Mouse (Mus musculus) liver, adult 2 months (tissue): ENCODE measurements around the gene Prpf3. TPM values are rescaled to one million over a fixed set of nuclear protein-coding genes. Genes with fewer than 3 reads are reported as not detected.

Experiments used
- DNase-seq: peaks from one replicate; pipeline ENCODE4 v3.0.0-alpha.2; 2011; ENCODE audit warnings: low read depth, low spot score; ENCODE audit errors: extremely low read depth
- H3K27ac ChIP-seq: fragments of 200-500 bp; replicated peaks from 2 replicates; pipeline ENCODE4 v1.5.1; 2012; ENCODE audit warnings: low read depth, mild to moderate bottlenecking, control low read depth, inconsistent platforms, low read length; ENCODE audit not compliant: insufficient read depth
- H3K27me3 ChIP-seq: fragments of 200-500 bp; 2 replicates; pipeline ENCODE4 v1.6.1; 2012; ENCODE audit warnings: mild to moderate bottlenecking, moderate library complexity, low read length, inconsistent platforms; ENCODE audit not compliant: control insufficient read depth, insufficient read depth
- H3K36me3 ChIP-seq: fragments of 200-500 bp; 2 replicates; pipeline ENCODE4 v1.6.1; 2012; ENCODE audit warnings: low read length, inconsistent platforms; ENCODE audit not compliant: control insufficient read depth, insufficient read depth
- H3K4me1 ChIP-seq: fragments of 200-500 bp; 2 replicates; pipeline ENCODE4 v1.6.1; 2011; ENCODE audit warnings: low read length; ENCODE audit not compliant: control insufficient read depth, insufficient read depth
- H3K4me3 ChIP-seq: fragments of 200-500 bp; 2 replicates; pipeline ENCODE4 v1.5.1; 2011; ENCODE audit warnings: low read depth, mild to moderate bottlenecking, control low read depth, low read length, moderate library complexity; ENCODE audit not compliant: insufficient read depth
- H3K79me2 ChIP-seq: fragments of 200-500 bp; 2 replicates; pipeline ENCODE4 v1.6.1; 2012; ENCODE audit warnings: inconsistent platforms, mild to moderate bottlenecking, low read length, moderate library complexity; ENCODE audit not compliant: control insufficient read depth, insufficient read depth
- H3K9ac ChIP-seq: fragments of 200-500 bp; 2 replicates; pipeline ENCODE4 v1.6.1; 2012; ENCODE audit warnings: low read depth, mild to moderate bottlenecking, control low read depth, inconsistent platforms, low read length
- CTCF ChIP-seq: fragments of 200-500 bp; IDR thresholded peaks from 2 replicates; pipeline ENCODE4 v1.5.1; 2011; ENCODE audit warnings: low read depth, low read length, control low read depth
- POLR2A ChIP-seq: fragments of 200-500 bp; IDR thresholded peaks from 2 replicates; pipeline ENCODE4 v1.6.1; 2011; ENCODE audit warnings: low read length, control low read depth; ENCODE audit not compliant: insufficient read depth; ENCODE audit errors: extremely low read depth
- WGBS: fragments of 180-500 bp; shearing (Covaris S2); methylation state at CpG from one replicate; pipeline ENCODE4 v1.1.7; 2018; 5-methylcytosine and 5-hydroxymethylcytosine counted together
- polyA plus RNA-seq: library from polyadenylated mRNA; depleted of rRNA; stranded (reverse); fragments of >200 nt; gene quantifications from 2 replicates; pipeline ENCODE4 v1.2.3, GENCODE M21; 2012
- total RNA-seq: library from RNA; depleted of rRNA; stranded (reverse); fragments of >200 nt; gene quantifications from 2 replicates; pipeline ENCODE4 v1.2.3, GENCODE M21; 2014

Prpf3 gene
- total and polyA plus RNA-seq, 2 experiments = 7.4 to 7.8 TPM

DNA sequence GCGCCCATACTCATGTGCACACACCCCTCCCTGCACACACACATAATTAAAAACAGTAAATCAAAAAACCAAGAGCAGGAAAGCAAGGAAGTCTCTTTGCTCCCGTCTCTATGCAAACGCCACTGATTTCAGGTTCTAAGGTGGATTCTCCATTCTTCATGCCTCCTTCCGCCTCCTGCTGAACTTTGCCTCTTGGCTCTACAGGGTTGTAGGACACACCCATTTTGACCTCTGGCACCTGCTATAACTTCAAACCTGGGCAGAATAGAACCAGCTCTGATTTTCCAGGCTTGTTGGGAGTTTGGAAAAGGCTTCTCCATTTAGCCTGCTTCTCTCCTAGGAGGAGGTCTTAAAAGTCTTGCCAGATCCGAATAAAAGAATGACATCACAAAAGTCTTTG, 28.7 kb upstream of the Prpf3 start:
- Histone ChIP-seq H3K4me3 (no peak overlapping the region), H3K36me3 (peaks cover 5% of the 10 kb centered on the region; the same call in 1 of the 2 replicates), H3K79me2 (no peaks in the 10 kb centered on the region), H3K9ac (no peak overlapping the region), H3K27me3 (no peaks in the 10 kb centered on the region), H3K27ac (peak overlapping the region; percentile 38), H3K4me1 (peaks cover 13% of the 10 kb centered on the region)
- 49% methylated on average over 5 of the region's 5 CpGs for whole genome bisulfite sequencing
- TF ChIP-seq POLR2A = no peak
- no peak for TF ChIP-seq CTCF
- peak; percentile 86 for DNase-seq

- H3K9ac ChIP-seq = peak overlapping the region; percentile 76
- TF ChIP-seq POLR2A (no peak), CTCF (peak; percentile 64)
- H3K79me2 ChIP-seq = no peaks in the 10 kb centered on the region
- DNase-seq = peak; percentile 60
- H3K36me3 ChIP-seq = peaks cover 5% of the 10 kb centered on the region; the same call in 1 of the 2 replicates
- H3K27me3 ChIP-seq = no peaks in the 10 kb centered on the region
- peak overlapping the region; percentile 79 for H3K27ac ChIP-seq
- peak overlapping the region; percentile 57 for H3K4me3 ChIP-seq
- peaks cover 19% of the 10 kb centered on the region for H3K4me1 ChIP-seq
- 1% methylated on average over 24 of the region's 24 CpGs for WGBS
These were observed 27.2 kb upstream of the Prpf3 start for GRCm38 (mm10) chr3:95882816-95883425.

DNA sequence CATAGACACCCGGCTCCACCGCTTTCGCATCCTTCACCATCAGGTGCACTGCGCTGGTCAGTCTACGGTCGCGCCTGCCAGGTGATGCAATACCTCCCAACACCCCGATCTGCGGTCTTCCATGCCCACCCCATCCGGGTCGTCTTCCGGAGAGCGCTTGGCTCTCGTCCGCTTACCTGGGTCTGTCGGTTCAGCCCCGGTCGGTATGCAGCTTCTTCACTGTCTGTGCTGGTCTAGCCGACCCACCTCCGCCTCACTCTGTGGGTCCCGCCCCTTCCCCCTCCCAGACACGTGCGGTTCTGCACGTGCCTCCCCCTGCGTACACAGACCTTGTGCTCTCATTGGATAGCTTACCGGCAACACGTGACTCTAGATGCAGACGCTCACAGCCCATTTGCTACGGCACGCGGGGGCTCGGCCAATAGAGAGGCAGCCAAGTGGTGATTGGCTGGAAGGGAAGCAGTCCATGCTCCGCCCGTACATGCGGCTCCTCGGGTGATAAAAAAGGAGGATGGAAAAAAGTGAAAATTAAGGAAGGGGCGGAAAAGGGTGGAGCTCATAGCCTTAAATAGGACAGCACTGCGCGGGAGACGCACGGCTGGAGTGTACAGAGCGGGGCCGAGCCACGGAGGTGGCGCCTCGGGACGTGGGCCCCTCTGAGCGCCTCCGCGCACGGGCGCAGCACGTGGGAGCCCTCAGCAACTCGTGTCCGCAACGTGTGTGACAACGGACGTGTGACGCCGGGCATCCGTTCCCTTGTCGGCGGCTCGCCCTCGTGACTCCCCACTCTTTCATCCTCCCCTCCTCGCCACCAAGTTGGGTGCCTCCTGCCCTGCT, 26.5 kb upstream of the Prpf3 start, which contains the start of gene Ciart:
Gene Ciart (minus strand): TSS at position 273 of the 837 bp plus-strand sequence.
- Histone ChIP-seq H3K4me3 (peak within 1 kb of the TSS; percentile 69), H3K27ac (peak within 1 kb of the TSS; percentile 79), H3K9ac (peak within 1 kb of the TSS; percentile 76), H3K4me1 (peaks cover 15% of the 10 kb centered on the region), H3K36me3 (peaks cover 5% of the 10 kb centered on the region; the same call in 1 of the 2 replicates), H3K27me3 (no peaks in the 10 kb centered on the region), H3K79me2 (no peaks in the 10 kb centered on the region)
- no peak for TF ChIP-seq CTCF
- peak; percentile 93 for TF ChIP-seq POLR2A
- WGBS = under 1% methylated on average over 66 of the region's 66 CpGs
- peak; percentile 96 for DNase-seq

DNA sequence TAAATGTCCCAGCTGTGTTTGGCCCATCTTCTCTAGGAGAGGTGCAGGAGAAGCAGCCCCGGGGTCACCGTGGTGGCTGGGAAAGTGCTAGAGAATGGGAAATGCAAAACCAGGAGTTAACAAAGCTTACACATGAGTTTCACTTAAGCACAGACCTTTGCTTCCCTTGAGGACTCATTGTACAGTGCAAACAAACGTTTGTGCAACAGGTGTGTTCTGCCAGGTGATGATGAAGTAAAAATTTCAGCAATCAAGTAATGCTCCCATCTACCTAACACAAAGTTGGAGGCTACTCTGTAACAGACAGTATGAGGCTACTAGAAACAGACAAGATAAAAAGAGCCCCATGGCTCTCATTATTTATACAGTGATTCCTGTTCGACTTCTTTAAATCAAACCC, 23.4 kb upstream of the Prpf3 start:
- Histone ChIP-seq H3K9ac (no peak overlapping the region), H3K79me2 (peaks cover 5% of the 10 kb centered on the region; the same call in 1 of the 2 replicates), H3K27me3 (no peaks in the 10 kb centered on the region), H3K36me3 (peaks cover 5% of the 10 kb centered on the region; the same call in 1 of the 2 replicates), H3K27ac (peak overlapping the region; percentile 88), H3K4me3 (no peak overlapping the region), H3K4me1 (peaks cover 8% of the 10 kb centered on the region)
- TF ChIP-seq CTCF (no peak), POLR2A (no peak)
- WGBS = 33% methylated on average over 4 of the region's 4 CpGs
- peak; percentile 88 for DNase-seq

GRCm38 (mm10) chr3:95872048-95872447, 16.4 kb upstream of the Prpf3 start:
- TF ChIP-seq POLR2A = no peak
- no peak for TF ChIP-seq CTCF
- peaks cover 7% of the 10 kb centered on the region for H3K36me3 ChIP-seq
- no peaks in the 10 kb centered on the region for H3K27me3 ChIP-seq
- H3K9ac ChIP-seq = peak overlapping the region; percentile 25
- peak overlapping the region; percentile 83 for H3K4me3 ChIP-seq
- peaks cover 16% of the 10 kb centered on the region; the same call in 1 of the 2 replicates for H3K79me2 ChIP-seq
- H3K4me1 ChIP-seq = peaks cover 5% of the 10 kb centered on the region
- peak overlapping the region; percentile 4; the same call in 1 of the 2 replicates for H3K27ac ChIP-seq
- no peak for DNase-seq
- 40% methylated on average over 7 of the region's 7 CpGs for WGBS
